Mouse (Mus musculus): Measurements from ENCODE around the gene Klf9.

The Klf9 gene

GRCm38 (mm10) chr19:23162387-23162809, 21.4 kb downstream of the Klf9 start:
- no peak for DNase-seq (ENCODE audit: extremely low read depth, low read depth)

GRCm38 (mm10) chr19:23162877-23163276, 21.9 kb downstream of the Klf9 start:
- no peak for DNase-seq (ENCODE audit: extremely low read depth, low read depth)

- no peak for DNase-seq (ENCODE audit: extremely low read depth, low read depth)
These were observed 22.3 kb downstream of the Klf9 start for GRCm38 (mm10) chr19:23163361-23163760.

- no peak for DNase-seq (ENCODE audit: extremely low read depth, low read depth)
These were observed 23.7 kb downstream of the Klf9 start for GRCm38 (mm10) chr19:23164651-23165240.

- DNase-seq (ENCODE audit: extremely low read depth, low read depth) = no peak
These were observed 25.7 kb downstream of the Klf9 start for GRCm38 (mm10) chr19:23166550-23167284.

- DNase-seq (ENCODE audit: extremely low read depth, low read depth) = no peak
These were observed 28.1 kb downstream of the Klf9 start for GRCm38 (mm10) chr19:23168899-23169658.

GRCm38 (mm10) chr19:23169659-23170050, 28.6 kb downstream of the Klf9 start:
- no peak for DNase-seq (ENCODE audit: extremely low read depth, low read depth)

- no peak for DNase-seq (ENCODE audit: extremely low read depth, low read depth)
These were observed 29.4 kb downstream of the Klf9 start for GRCm38 (mm10) chr19:23170476-23170875.

GRCm38 (mm10) chr19:23171136-23171535, 30.1 kb downstream of the Klf9 start:
- no peak for DNase-seq (ENCODE audit: extremely low read depth, low read depth)

GRCm38 (mm10) chr19:23175090-23175489, 34.1 kb downstream of the Klf9 start:
- DNase-seq (ENCODE audit: extremely low read depth, low read depth) = no peak

GRCm38 (mm10) chr19:23175511-23175910, 34.5 kb downstream of the Klf9 start:
- no peak for DNase-seq (ENCODE audit: extremely low read depth, low read depth)

GRCm38 (mm10) chr19:23178533-23178932, 37.5 kb downstream of the Klf9 start:
- no peak for DNase-seq (ENCODE audit: extremely low read depth, low read depth)

- no peak for DNase-seq (ENCODE audit: extremely low read depth, low read depth)
These were observed 42.5 kb downstream of the Klf9 start for GRCm38 (mm10) chr19:23183493-23183892.

GRCm38 (mm10) chr19:23184068-23184467, 43.0 kb downstream of the Klf9 start:
- DNase-seq (ENCODE audit: extremely low read depth, low read depth) = no peak

- DNase-seq (ENCODE audit: extremely low read depth, low read depth) = no peak
These were observed 46.7 kb downstream of the Klf9 start for GRCm38 (mm10) chr19:23187732-23188131.

GRCm38 (mm10) chr19:23188986-23189385, 48.0 kb downstream of the Klf9 start:
- no peak for DNase-seq (ENCODE audit: extremely low read depth, low read depth)

- DNase-seq (ENCODE audit: extremely low read depth, low read depth) = no peak
These were observed 48.7 kb downstream of the Klf9 start for GRCm38 (mm10) chr19:23189744-23190143.

GRCm38 (mm10) chr19:23191486-23191885, 50.5 kb downstream of the Klf9 start:
- no peak for DNase-seq (ENCODE audit: extremely low read depth, low read depth)

GRCm38 (mm10) chr19:23193076-23193475, 52.0 kb downstream of the Klf9 start:
- no peak for DNase-seq (ENCODE audit: extremely low read depth, low read depth)

GRCm38 (mm10) chr19:23202106-23202505, 61.1 kb downstream of the Klf9 start:
- no peak for DNase-seq (ENCODE audit: extremely low read depth, low read depth)

GRCm38 (mm10) chr19:23203505-23204053, 62.6 kb downstream of the Klf9 start:
- no peak for DNase-seq (ENCODE audit: extremely low read depth, low read depth)

GRCm38 (mm10) chr19:23211325-23211724, 70.3 kb downstream of the Klf9 start:
- DNase-seq (ENCODE audit: extremely low read depth, low read depth) = no peak

All from MEL-GATA-1-ER (cell line).